Mouse (Mus musculus) T-helper 1 cell (primary cell): ENCODE measurements around the gene Rgs9bp.

Experiments
- in situ Hi-C: fragments of 300-600 bp; cut with MboI, MseI; formaldehyde crosslinking; loops from one replicate; pipeline ENCODE4 v1.15.1; 2025; ENCODE audit warnings: high pct_unique_total_duplicates

Rgs9bp gene

GRCm38 (mm10) chr7:35585191-35586054, at the start of gene Rgs9bp:
Gene Rgs9bp (minus strand): TSS chr7:35585582.
- in situ Hi-C loops = no loop called here

GRCm38 (mm10) chr7:35628496-35628895, 43.1 kb upstream of the Rgs9bp start:
- in situ Hi-C loops = no loop called here

- in situ Hi-C loops = no loop called here
Measured at GRCm38 (mm10) chr7:35627371-35627770, 42.0 kb upstream of the Rgs9bp start.

GRCm38 (mm10) chr7:35626038-35626437, 40.7 kb upstream of the Rgs9bp start:
- in situ Hi-C loops = no loop called here

GRCm38 (mm10) chr7:35622626-35623025, 37.2 kb upstream of the Rgs9bp start:
- in situ Hi-C loops = no loop called here

GRCm38 (mm10) chr7:35617513-35617912, 32.1 kb upstream of the Rgs9bp start:
- in situ Hi-C loops = no loop called here

GRCm38 (mm10) chr7:35609245-35609644, 23.9 kb upstream of the Rgs9bp start:
- in situ Hi-C loops = loop anchor here (10.0 kb wide), 1 partner anchor 1096 kb away; no protein-coding TSS in a partner anchor

GRCm38 (mm10) chr7:35606816-35607215, 21.4 kb upstream of the Rgs9bp start:
- in situ Hi-C loops = loop anchor here (10.0 kb wide), 1 partner anchor 1098 kb away; no protein-coding TSS in a partner anchor

GRCm38 (mm10) chr7:35602766-35603165, 17.4 kb upstream of the Rgs9bp start:
- in situ Hi-C loops = loop anchor here (10.0 kb wide), 1 partner anchor 1102 kb away; no protein-coding TSS in a partner anchor

GRCm38 (mm10) chr7:35601106-35601505, 15.7 kb upstream of the Rgs9bp start:
- in situ Hi-C loops = loop anchor here (10.0 kb wide), 1 partner anchor 1104 kb away; no protein-coding TSS in a partner anchor

GRCm38 (mm10) chr7:35600031-35600430, 14.6 kb upstream of the Rgs9bp start:
- in situ Hi-C loops = loop anchor here (10.0 kb wide), 1 partner anchor 1105 kb away; no protein-coding TSS in a partner anchor

- in situ Hi-C loops = no loop called here
Measured at GRCm38 (mm10) chr7:35599492-35599891, 14.1 kb upstream of the Rgs9bp start.

- in situ Hi-C loops = no loop called here
Measured at GRCm38 (mm10) chr7:35594311-35594710, 8.9 kb upstream of the Rgs9bp start.

GRCm38 (mm10) chr7:35590731-35591191, 5.4 kb upstream of the Rgs9bp start:
- in situ Hi-C loops = no loop called here

- in situ Hi-C loops = no loop called here
Measured at GRCm38 (mm10) chr7:35589485-35589884, 4.1 kb upstream of the Rgs9bp start.

GRCm38 (mm10) chr7:35588680-35589428, 3.5 kb upstream of the Rgs9bp start:
- in situ Hi-C loops = no loop called here

- in situ Hi-C loops = no loop called here
Measured at GRCm38 (mm10) chr7:35587728-35588127, 2.3 kb upstream of the Rgs9bp start.

- in situ Hi-C loops = no loop called here
Measured at GRCm38 (mm10) chr7:35586906-35587445, 1.6 kb upstream of the Rgs9bp start.

GRCm38 (mm10) chr7:35586055-35586905, 898 bp upstream of the Rgs9bp start, which contains the start of gene Ankrd27:
Gene Ankrd27 (plus strand): TSS chr7:35586244.
- in situ Hi-C loops = no loop called here

- in situ Hi-C loops = no loop called here
Measured at GRCm38 (mm10) chr7:35584786-35585190, 594 bp downstream of the Rgs9bp start.
